Mouse (Mus musculus): ENCODE measurements around the gene Armh1. TPM values are rescaled to one million over a fixed set of nuclear protein-coding genes. Genes with fewer than 3 reads are reported as not detected.
A peak's percentile ranks its signal among the peaks of the same experiment; 100 is the strongest.

Armh1 gene
- polyA plus RNA-seq, 1 experiment from 2014 or later, result 3.1 TPM

GRCm38 (mm10) chr4:117283271-117284191 is 31.6 kb upstream of the Armh1 start:
- H3K4me1 ChIP-seq (ENCODE audit: control insufficient read depth, insufficient read depth, low read length), result peaks cover 56% of the 10 kb centered on the region
- H3K27ac ChIP-seq (ENCODE audit: low read length), result peak overlapping the region; percentile 77
- no peaks in the 10 kb centered on the region for H3K9me3 ChIP-seq (replicated peaks; ENCODE audit: control insufficient read depth, low read length, poor library complexity, severe bottlenecking)
- WGBS, result 5% methylated on average over 22 of the region's 22 CpGs
- peak overlapping the region; percentile 18; the same call in 1 of the 2 replicates for H3K9ac ChIP-seq (ENCODE audit: low read depth, low read length)
- peak; percentile 64 for ATAC-seq
- H3K36me3 ChIP-seq (ENCODE audit: control insufficient read depth, insufficient read depth, low read length), result peaks cover 10% of the 10 kb centered on the region
- H3K4me2 ChIP-seq (ENCODE audit: low read length), result peak overlapping the region; percentile 12
- H3K4me3 ChIP-seq (ENCODE audit: low read depth, low read length), result no peak overlapping the region
- H3K27me3 ChIP-seq (ENCODE audit: control insufficient read depth, insufficient read depth, low read depth, low read length), result no peaks in the 10 kb centered on the region

- Histone ChIP-seq H3K27me3 (ENCODE audit: control insufficient read depth, insufficient read depth, low read depth, low read length) (no peaks in the 10 kb centered on the region), H3K9me3 (replicated peaks; ENCODE audit: control insufficient read depth, low read length, poor library complexity, severe bottlenecking) (no peaks in the 10 kb centered on the region), H3K27ac (ENCODE audit: low read length) (no peak overlapping the region), H3K4me1 (ENCODE audit: control insufficient read depth, insufficient read depth, low read length) (peaks cover 37% of the 10 kb centered on the region), H3K4me2 (ENCODE audit: low read length) (no peak overlapping the region), H3K4me3 (ENCODE audit: low read depth, low read length) (no peak overlapping the region), H3K9ac (ENCODE audit: low read depth, low read length) (0 out of 2 replicates have a peak overlapping the region, but pooled peaks have one; percentile 12), H3K36me3 (ENCODE audit: control insufficient read depth, insufficient read depth, low read length) (peaks cover 15% of the 10 kb centered on the region)
- ATAC-seq, result no peak
- WGBS, result 49% methylated on average over 19 of the region's 19 CpGs
Observed at GRCm38 (mm10) chr4:117281090-117281845, 29.3 kb upstream of the Armh1 start.

- Histone ChIP-seq H3K4me2 (ENCODE audit: low read length) (no peak overlapping the region), H3K4me1 (ENCODE audit: control insufficient read depth, insufficient read depth, low read length) (peaks cover 36% of the 10 kb centered on the region), H3K27me3 (ENCODE audit: control insufficient read depth, insufficient read depth, low read depth, low read length) (no peaks in the 10 kb centered on the region), H3K27ac (ENCODE audit: low read length) (no peak overlapping the region), H3K9me3 (replicated peaks; ENCODE audit: control insufficient read depth, low read length, poor library complexity, severe bottlenecking) (no peaks in the 10 kb centered on the region), H3K36me3 (ENCODE audit: control insufficient read depth, insufficient read depth, low read length) (peaks cover 21% of the 10 kb centered on the region), H3K4me3 (ENCODE audit: low read depth, low read length) (no peak overlapping the region), H3K9ac (ENCODE audit: low read depth, low read length) (no peak overlapping the region)
- WGBS, result 84% methylated on average over 8 of the region's 8 CpGs
- ATAC-seq, result no peak
Observed at GRCm38 (mm10) chr4:117280397-117280930, 28.5 kb upstream of the Armh1 start.

GRCm38 (mm10) chr4:117279253-117279642 is 27.3 kb upstream of the Armh1 start:
- Histone ChIP-seq H3K4me2 (ENCODE audit: low read length) (no peak overlapping the region), H3K9me3 (replicated peaks; ENCODE audit: control insufficient read depth, low read length, poor library complexity, severe bottlenecking) (peaks cover under 1% of the 10 kb centered on the region; the same call in 1 of the 2 replicates), H3K4me1 (ENCODE audit: control insufficient read depth, insufficient read depth, low read length) (peaks cover 25% of the 10 kb centered on the region), H3K9ac (ENCODE audit: low read depth, low read length) (no peak overlapping the region), H3K27me3 (ENCODE audit: control insufficient read depth, insufficient read depth, low read depth, low read length) (no peaks in the 10 kb centered on the region), H3K36me3 (ENCODE audit: control insufficient read depth, insufficient read depth, low read length) (peaks cover 22% of the 10 kb centered on the region), H3K4me3 (ENCODE audit: low read depth, low read length) (no peak overlapping the region), H3K27ac (ENCODE audit: low read length) (no peak overlapping the region)
- no peak for ATAC-seq
- 89% methylated on average over 2 of the region's 2 CpGs for WGBS

- Histone ChIP-seq H3K27me3 (ENCODE audit: control insufficient read depth, insufficient read depth, low read depth, low read length) (no peaks in the 10 kb centered on the region), H3K27ac (ENCODE audit: low read length) (no peak overlapping the region), H3K9ac (ENCODE audit: low read depth, low read length) (no peak overlapping the region), H3K4me3 (ENCODE audit: low read depth, low read length) (no peak overlapping the region), H3K4me2 (ENCODE audit: low read length) (no peak overlapping the region), H3K4me1 (ENCODE audit: control insufficient read depth, insufficient read depth, low read length) (peaks cover 18% of the 10 kb centered on the region), H3K36me3 (ENCODE audit: control insufficient read depth, insufficient read depth, low read length) (peaks cover 25% of the 10 kb centered on the region), H3K9me3 (replicated peaks; ENCODE audit: control insufficient read depth, low read length, poor library complexity, severe bottlenecking) (peaks cover 4% of the 10 kb centered on the region; the same call in 1 of the 2 replicates)
- no peak for ATAC-seq
- WGBS, result 52% methylated on average over 10 of the region's 10 CpGs
Observed at GRCm38 (mm10) chr4:117278381-117279252, 26.7 kb upstream of the Armh1 start.

- Histone ChIP-seq H3K36me3 (ENCODE audit: control insufficient read depth, insufficient read depth, low read length) (peaks cover 23% of the 10 kb centered on the region), H3K4me3 (ENCODE audit: low read depth, low read length) (no peak overlapping the region)
- 98% methylated on average over 7 of the region's 7 CpGs for WGBS
Observed at GRCm38 (mm10) chr4:117277687-117278086, 25.8 kb upstream of the Armh1 start.

GRCm38 (mm10) chr4:117277021-117277420 is 25.1 kb upstream of the Armh1 start:
- no peak for ATAC-seq
- peaks cover 4% of the 10 kb centered on the region; the same call in 1 of the 2 replicates for H3K9me3 ChIP-seq (replicated peaks; ENCODE audit: control insufficient read depth, low read length, poor library complexity, severe bottlenecking)

More at GRCm38 (mm10) chr4:117277687-117278086, 25.8 kb upstream of the Armh1 start:
- Histone ChIP-seq H3K9me3 (replicated peaks; ENCODE audit: control insufficient read depth, low read length, poor library complexity, severe bottlenecking) (peaks cover 4% of the 10 kb centered on the region; the same call in 1 of the 2 replicates), H3K27ac (ENCODE audit: low read length) (no peak overlapping the region), H3K4me1 (ENCODE audit: control insufficient read depth, insufficient read depth, low read length) (peaks cover 10% of the 10 kb centered on the region), H3K4me2 (ENCODE audit: low read length) (no peak overlapping the region), H3K9ac (ENCODE audit: low read depth, low read length) (no peak overlapping the region), H3K27me3 (ENCODE audit: control insufficient read depth, insufficient read depth, low read depth, low read length) (no peaks in the 10 kb centered on the region)
- ATAC-seq, result no peak

GRCm38 (mm10) chr4:117276281-117276711 is 24.4 kb upstream of the Armh1 start:
- WGBS, result 97% methylated on average over 17 of the region's 17 CpGs
- Histone ChIP-seq H3K9ac (ENCODE audit: low read depth, low read length) (no peak overlapping the region), H3K27me3 (ENCODE audit: control insufficient read depth, insufficient read depth, low read depth, low read length) (no peaks in the 10 kb centered on the region), H3K36me3 (ENCODE audit: control insufficient read depth, insufficient read depth, low read length) (peaks cover 25% of the 10 kb centered on the region), H3K27ac (ENCODE audit: low read length) (no peak overlapping the region), H3K4me3 (ENCODE audit: low read depth, low read length) (no peak overlapping the region), H3K4me1 (ENCODE audit: control insufficient read depth, insufficient read depth, low read length) (peaks cover 14% of the 10 kb centered on the region), H3K4me2 (ENCODE audit: low read length) (no peak overlapping the region), H3K9me3 (replicated peaks; ENCODE audit: control insufficient read depth, low read length, poor library complexity, severe bottlenecking) (peaks cover 4% of the 10 kb centered on the region; the same call in 1 of the 2 replicates)
- no peak for ATAC-seq

More at GRCm38 (mm10) chr4:117277021-117277420, 25.1 kb upstream of the Armh1 start:
- Histone ChIP-seq H3K4me1 (ENCODE audit: control insufficient read depth, insufficient read depth, low read length) (peaks cover 14% of the 10 kb centered on the region), H3K9ac (ENCODE audit: low read depth, low read length) (no peak overlapping the region), H3K27ac (ENCODE audit: low read length) (no peak overlapping the region), H3K27me3 (ENCODE audit: control insufficient read depth, insufficient read depth, low read depth, low read length) (no peaks in the 10 kb centered on the region), H3K4me2 (ENCODE audit: low read length) (no peak overlapping the region), H3K36me3 (ENCODE audit: control insufficient read depth, insufficient read depth, low read length) (peaks cover 23% of the 10 kb centered on the region), H3K4me3 (ENCODE audit: low read depth, low read length) (no peak overlapping the region)
- WGBS, result 89% methylated on average over 13 of the region's 13 CpGs

Data from midbrain, embryonic 16.5 days (tissue).